Mouse (Mus musculus): ENCODE data around the gene Rassf7.

- TF ChIP-seq CTCF (IDR thresholded peaks at IDR 0.05; ENCODE audit: low read depth, low read length) (no peak), POLR2A (IDR thresholded peaks at IDR 0.05; ENCODE audit: extremely low read depth, insufficient read depth, low read length) (no peak)
These were observed 42.3 kb upstream of the Rassf7 start for GRCm38 (mm10) chr7:141173323-141173850.

Data from liver, adult 2 months (tissue).